Mouse (Mus musculus): ENCODE measurements at regions not wholly inside any gene's neighbourhood (a gene's known extent, or its start where the extent isn't known, plus 50 kb on each side); places are given as distances from the start of the nearest gene placed in this dataset.
"Not testable (repeated sequence)": the region's sequence is repeated elsewhere in the genome, so short reads cannot be mapped to it uniquely, and the experiment has no call there.

GRCm38 (mm10) chr14:120806553-120806893, 104.5 kb upstream of the Ipo5 start:
- intact Hi-C loops (cut with DNase I) = no loop called here
- DNase-seq (ENCODE audit: low spot score) = no peak

DNA sequence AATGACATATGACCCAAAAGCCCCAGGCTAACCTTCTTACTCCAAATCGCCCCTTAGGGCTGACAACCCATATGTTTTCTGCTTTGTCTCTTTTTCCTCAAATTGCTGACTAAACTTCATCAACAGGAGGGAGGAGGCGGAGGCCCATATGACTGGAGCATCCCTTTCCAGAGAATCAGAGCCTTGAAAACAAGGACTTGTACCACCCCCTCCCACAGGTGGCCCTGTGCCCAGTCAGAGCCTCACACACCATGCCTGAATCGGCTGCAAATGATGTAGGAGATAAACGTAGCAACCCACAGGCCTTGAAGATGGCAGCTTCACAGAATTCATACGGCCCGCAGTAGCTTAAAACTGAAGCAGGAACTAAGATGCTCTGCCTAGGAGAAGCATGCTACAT, 101.7 kb upstream of the Ipo5 start:
- DNase-seq (ENCODE audit: low spot score) = no peak
- intact Hi-C loops (cut with DNase I) = no loop called here

GRCm38 (mm10) chr14:120813938-120814337, 97.1 kb upstream of the Ipo5 start:
- intact Hi-C loops (cut with DNase I) = no loop called here
- no peak for DNase-seq (ENCODE audit: low spot score)

DNA sequence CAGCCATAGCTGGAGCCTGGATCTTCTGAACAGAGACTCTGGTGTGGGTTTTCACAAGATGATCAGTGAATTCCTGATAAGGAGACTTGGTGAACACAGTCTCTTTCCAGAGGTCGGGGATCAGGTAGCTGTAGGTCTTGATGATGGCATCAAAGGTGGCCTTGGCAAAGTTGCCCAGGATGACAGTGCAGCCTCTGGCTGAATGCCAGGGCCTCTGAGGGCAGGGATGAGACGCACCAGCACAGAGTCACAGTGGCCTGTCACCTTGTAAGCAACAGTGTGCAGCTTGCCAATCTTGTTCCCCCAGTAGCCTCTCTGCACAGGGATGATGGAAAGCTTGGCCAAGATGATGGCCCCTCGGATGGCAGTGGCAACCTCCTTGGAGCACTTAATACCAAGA, 95.9 kb upstream of the Ipo5 start:
- intact Hi-C loops (cut with DNase I); DNase-seq (ENCODE audit: low spot score): not testable (repeated sequence)

GRCm38 (mm10) chr14:120816529-120816928, 94.5 kb upstream of the Ipo5 start:
- DNase-seq (ENCODE audit: low spot score) = no peak
- intact Hi-C loops (cut with DNase I) = no loop called here

DNA sequence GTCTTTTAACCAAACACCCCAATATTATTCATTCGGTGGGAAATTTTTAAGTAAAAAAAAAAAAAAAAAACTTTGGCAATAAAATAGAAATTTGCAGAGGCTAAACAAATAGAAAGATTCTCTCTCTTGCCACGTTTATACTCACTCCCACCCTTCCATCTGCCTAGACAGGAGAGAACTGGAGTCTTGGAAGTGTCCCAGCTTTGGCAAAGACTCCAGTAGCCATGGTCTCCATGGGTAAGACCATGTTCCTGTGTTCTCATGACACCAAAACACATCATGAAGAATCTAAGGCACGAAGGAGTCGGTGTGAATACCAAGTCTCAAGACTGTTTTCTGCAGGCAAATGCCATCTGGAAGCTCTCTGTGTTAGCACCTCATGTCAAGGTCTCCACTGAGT, 84.8 kb upstream of the Ipo5 start:
- intact Hi-C loops (cut with DNase I) = no loop called here
- DNase-seq (ENCODE audit: low spot score) = no peak

GRCm38 (mm10) chr14:120830389-120830835, 80.6 kb upstream of the Ipo5 start:
- intact Hi-C loops (cut with DNase I) = loop anchor here (2.0 to 5.0 kb wide), 4 partner anchors 140 to 622 kb away; partner anchors contain the start of gene Farp1
- DNase-seq (ENCODE audit: low spot score) = not testable (repeated sequence)

- DNase-seq (ENCODE audit: low spot score) = no peak
- intact Hi-C loops (cut with DNase I) = loop anchor here (2.0 to 5.0 kb wide), 4 partner anchors 139 to 621 kb away; partner anchors contain the start of gene Farp1
Measured at GRCm38 (mm10) chr14:120831397-120831796, 79.6 kb upstream of the Ipo5 start.

DNA sequence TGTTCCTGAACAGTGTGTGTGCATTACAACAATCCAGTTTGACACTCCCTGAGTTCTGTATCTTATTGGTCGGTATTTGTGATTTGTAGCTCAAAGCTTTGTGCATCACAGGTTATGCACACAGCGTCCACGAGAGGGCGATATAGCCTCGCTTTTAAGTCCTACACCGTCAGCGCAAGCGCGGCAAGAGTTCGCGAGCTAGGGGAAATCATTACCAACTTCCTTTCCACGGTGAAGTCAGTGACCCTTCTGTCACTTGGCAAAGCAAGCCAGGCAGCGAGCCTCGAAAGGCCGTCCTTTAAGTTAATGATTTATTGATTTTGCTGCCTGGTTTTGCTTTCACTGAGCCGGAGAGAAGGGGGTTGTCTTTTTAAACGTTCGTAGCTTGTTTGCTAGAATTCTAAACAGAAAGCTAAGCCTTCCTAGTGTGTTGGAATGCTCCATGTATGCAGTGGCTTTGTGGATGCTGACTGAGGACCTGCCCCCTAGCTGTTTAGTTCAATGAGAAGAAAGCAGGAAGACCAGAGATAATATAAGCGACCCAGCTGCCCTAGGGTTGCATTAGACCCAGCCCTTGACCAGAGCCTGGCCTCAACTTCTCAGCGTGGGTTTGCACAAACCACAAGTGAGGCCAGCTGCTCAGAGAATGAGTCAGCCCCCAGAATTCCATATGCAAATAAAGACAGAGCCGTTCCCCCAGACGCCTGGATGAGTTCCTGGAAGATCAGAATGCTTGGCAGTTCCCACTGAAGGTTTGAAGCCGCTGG, 79.0 kb upstream of the Ipo5 start:
- DNase-seq (ENCODE audit: low spot score) = peak; percentile 77
- intact Hi-C loops (cut with DNase I) = loop anchor here (2.0 to 5.0 kb wide), 5 partner anchors 81 to 620 kb away; partner anchors contain the start of gene Farp1

- no peak for DNase-seq (ENCODE audit: low spot score)
- intact Hi-C loops (cut with DNase I) = loop anchor here (5.0 kb wide), 3 partner anchors 202 to 617 kb away; partner anchors contain the start of gene Farp1
Measured at GRCm38 (mm10) chr14:120834821-120835220, 76.2 kb upstream of the Ipo5 start.

GRCm38 (mm10) chr14:120835758-120836157, 75.3 kb upstream of the Ipo5 start:
- intact Hi-C loops (cut with DNase I) = no loop called here
- DNase-seq (ENCODE audit: low spot score) = no peak

GRCm38 (mm10) chr14:120836535-120837316, 74.3 kb upstream of the Ipo5 start:
- intact Hi-C loops (cut with DNase I) = no loop called here
- DNase-seq (ENCODE audit: low spot score) = no peak

DNA sequence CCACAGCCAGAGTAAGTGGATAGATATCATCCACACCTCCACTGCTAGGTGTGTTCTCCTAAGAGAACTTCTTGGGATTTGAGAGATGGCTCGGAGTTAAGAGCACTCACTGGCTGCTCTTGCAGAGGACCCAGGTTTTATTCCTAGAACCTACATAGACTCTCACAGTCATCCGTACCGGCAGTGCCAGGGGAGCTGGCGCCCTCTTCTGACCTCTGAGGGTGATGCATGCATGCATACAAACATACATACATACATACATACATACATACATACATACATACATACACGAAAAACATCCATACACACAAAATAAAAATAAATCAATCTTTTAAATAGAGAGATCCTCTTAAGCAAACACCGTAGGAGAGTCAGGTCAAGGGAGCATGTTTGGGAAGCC, 70.1 kb upstream of the Ipo5 start:
- no peak for DNase-seq (ENCODE audit: low spot score)
- intact Hi-C loops (cut with DNase I) = no loop called here

DNA sequence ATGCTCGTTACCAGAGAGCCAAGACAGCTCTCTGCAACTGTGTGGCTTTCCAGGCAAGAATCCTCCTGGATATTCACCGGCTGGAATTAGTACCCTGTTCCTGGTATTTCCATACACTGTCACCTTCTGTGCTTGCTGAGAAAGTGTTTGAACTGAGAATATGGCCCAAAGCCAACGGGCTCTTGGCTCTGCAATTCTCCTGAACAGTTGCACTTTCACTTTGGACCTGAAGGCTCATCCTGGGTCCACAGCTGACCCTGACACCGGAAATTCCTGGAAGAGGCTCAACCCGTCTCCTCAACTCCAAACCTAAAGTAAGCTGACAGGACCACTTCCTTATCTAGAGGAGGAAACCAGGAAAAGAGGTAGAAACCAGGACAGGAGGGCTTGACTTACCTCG, 69.7 kb upstream of the Ipo5 start:
- DNase-seq (ENCODE audit: low spot score) = no peak
- intact Hi-C loops (cut with DNase I) = no loop called here

DNA sequence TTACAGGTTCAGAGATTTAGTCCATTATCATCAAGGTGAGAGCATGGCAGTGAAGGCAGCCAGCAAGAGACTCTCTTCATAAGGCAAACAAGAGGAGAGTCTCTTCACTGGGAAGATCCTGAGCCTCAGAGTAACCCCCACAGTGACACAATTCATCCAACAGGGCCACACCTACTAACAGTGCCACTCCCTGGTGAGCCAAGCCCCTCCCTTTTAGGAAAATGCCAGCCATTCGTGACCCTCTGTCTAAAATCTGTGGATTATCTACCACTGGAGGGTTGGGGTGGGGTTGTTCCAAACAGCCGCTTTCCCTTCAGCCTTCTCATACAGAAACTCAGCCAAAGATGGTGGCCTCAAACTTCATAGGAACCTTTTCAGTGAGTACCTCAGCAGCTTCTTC, 65.9 kb upstream of the Ipo5 start:
- DNase-seq (ENCODE audit: low spot score) = no peak
- intact Hi-C loops (cut with DNase I) = no loop called here

- DNase-seq (ENCODE audit: low spot score) = no peak
- intact Hi-C loops (cut with DNase I) = no loop called here
Measured at GRCm38 (mm10) chr14:120846073-120846850, 64.8 kb upstream of the Ipo5 start.

DNA sequence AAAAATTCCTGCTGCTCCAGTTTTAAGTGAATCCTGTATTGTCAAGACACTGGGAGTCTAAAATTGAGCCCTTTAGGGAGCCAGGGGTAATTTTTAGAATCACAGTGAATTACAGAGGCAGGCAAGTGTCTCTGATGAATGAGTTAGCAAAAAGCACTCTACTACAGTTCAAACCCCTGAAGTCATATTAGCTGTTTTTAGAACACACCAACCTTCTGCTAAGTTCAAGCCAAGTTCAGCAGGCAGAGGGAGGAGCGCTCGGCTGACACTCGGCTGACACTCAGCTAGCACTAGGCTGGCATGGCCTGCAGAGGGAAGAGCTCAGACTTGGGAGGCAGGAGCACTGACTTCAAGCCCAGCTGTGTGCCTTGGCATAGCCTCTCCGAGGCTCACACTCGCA, 64.0 kb upstream of the Ipo5 start:
- DNase-seq (ENCODE audit: low spot score) = peak; percentile 19
- intact Hi-C loops (cut with DNase I) = no loop called here

GRCm38 (mm10) chr14:120848083-120848951, 62.7 kb upstream of the Ipo5 start:
- intact Hi-C loops (cut with DNase I) = no loop called here
- DNase-seq (ENCODE audit: low spot score) = no peak

DNA sequence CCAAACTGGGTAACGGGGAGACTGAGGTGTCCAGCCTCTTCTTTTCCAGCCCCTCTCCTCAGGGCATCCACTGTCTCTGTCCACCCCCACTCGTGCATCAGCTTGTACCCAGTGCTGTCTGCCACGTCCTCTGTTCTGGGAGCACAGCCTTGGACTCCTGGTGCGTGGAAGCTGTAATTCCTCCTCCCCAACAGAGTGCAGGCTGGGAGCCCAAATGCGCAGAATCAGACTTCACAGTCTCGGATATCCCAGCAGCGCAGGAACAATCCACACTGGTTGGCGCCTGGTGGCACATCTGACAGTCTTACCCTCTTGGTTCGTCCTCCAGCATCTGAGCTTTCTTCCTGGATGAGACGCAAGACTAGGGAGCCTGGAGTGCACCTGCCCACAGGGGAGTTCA, 61.9 kb upstream of the Ipo5 start:
- DNase-seq (ENCODE audit: low spot score) = no peak
- intact Hi-C loops (cut with DNase I) = no loop called here

Measured in heart, postnatal 25 days (tissue).